Mouse (Mus musculus): ENCODE measurements around the gene Wwox. TPM values are rescaled to one million over a fixed set of nuclear protein-coding genes. Genes with fewer than 3 reads are reported as not detected.

Wwox gene
- polyA plus RNA-seq, 2 experiments from 2014 or later: 9.2 to 11.6 TPM

DNA sequence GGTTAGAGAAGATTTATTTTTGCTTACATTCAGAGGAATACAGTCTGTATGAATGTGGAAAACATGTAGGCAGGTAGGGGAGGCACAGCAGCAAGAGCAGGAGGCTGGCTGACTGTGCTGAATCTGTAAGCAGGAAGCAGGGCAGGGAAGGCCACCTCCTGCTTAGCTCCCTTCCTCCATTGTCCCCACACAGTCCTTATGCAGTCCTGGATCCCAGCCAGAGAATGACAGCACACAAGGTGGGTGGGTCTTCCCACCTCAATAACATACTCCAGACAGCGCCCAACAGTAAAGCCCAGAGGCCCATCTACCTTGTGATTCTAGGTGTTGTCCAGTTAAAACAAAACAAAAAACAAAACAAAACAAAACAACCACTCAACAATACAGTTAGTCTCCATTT is 593.7 kb downstream of the Wwox start:
- ATAC-seq: no peak

DNA sequence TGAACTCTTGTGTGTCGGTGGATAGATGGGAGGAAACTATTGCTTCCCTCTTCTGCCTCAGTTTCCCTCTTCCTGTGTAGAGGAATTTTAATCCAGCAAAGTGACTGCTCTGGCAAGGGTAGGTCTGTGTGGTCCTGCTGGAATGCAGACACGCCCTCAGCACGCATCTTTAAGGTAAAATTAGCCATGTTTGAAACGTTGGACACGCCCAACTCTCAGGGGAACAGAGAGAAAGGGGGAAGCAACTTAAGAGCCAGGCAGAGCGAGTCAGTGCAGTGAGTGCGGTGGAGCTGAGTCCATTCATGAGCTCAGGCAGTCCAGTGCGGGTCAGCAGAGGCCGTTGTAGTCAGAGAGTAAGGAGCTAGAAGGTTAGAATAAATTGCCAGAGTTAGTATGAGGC is 596.6 kb downstream of the Wwox start:
- no peak for ATAC-seq

- no peak for ATAC-seq
Measured at GRCm38 (mm10) chr8:115038426-115038825, 599.0 kb downstream of the Wwox start.

- peak; percentile 88 for ATAC-seq
Measured at GRCm38 (mm10) chr8:115045746-115046145, 606.3 kb downstream of the Wwox start.

GRCm38 (mm10) chr8:115046496-115046895 is 607.0 kb downstream of the Wwox start:
- ATAC-seq: peak; percentile 63

DNA sequence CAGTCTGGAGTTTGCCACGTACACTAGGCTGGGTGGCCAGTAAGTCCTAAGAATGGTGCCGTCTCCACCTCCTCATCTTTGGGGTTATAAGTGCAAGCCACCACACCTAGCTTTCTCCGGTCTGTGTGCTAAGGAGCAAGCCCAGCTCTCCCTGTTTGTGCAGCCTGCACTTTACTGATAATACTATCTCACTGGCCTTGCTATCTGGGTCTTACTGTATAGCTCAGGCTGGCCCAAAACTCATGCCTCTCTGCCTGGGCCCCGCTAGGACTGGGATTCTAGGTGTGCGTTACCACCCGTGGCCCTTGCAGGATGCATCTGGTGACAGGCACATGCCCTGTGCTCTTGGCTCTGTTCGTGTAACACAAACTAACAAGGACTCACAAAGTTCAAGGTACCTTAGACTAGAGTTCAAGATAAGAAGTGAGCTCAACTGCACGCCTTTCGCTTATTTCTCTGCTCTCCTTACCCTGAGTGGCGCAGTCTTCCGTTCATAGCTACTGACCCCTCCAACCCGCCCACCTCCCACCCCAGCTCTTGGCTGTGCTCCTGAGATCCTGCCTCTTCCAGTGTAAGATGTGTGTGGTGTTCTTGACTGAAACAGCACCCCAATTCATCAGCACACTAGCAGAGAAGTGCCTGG is 618.9 kb downstream of the Wwox start:
- no peak for ATAC-seq

DNA sequence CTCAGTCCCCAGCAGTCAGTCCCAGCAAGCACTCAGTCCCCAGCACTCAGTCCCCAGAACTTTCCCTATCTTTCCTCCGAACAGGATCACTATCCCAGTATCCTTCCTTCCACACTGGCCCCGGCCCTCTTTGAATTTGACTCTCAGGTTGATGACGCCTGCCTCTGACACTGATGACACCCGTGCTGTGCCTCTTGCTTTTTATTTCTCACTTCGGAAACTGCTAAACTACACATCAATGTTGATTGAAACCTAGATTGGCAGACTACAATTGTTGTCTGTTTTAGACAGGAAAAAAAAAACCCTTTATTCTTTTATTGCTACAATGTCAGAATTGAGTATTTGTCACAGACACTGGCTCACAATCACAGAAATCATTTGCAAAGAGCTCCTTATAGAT is 624.2 kb downstream of the Wwox start:
- ATAC-seq: peak; percentile 50

GRCm38 (mm10) chr8:115064691-115065090 is 625.2 kb downstream of the Wwox start:
- peak; percentile 70 for ATAC-seq

- ATAC-seq: no peak
Measured at GRCm38 (mm10) chr8:115065386-115065785, 625.9 kb downstream of the Wwox start.

DNA sequence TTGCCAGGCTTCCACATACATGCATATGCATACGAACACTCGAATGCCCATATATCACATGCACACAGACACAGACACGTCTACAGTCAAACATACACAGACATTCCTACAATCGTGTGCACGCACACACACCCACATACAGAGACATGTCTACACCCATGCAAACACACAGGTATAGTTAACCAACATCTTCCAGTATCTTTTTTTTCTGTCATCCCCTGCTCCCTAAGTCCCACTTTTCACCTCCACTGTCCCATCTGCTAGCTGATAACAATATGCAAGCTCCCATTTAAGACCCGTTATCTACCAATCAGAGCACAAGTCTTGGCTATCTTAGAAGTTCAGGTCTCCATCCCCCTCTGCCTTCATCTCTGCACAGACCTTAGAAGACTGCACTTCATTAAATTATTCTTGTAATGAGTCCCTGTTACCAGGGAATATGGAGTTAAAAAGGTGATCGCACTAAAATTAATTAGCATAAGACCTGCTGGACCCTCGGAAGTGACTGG is 627.1 kb downstream of the Wwox start:
- no peak for ATAC-seq

- ATAC-seq: no peak
Measured at GRCm38 (mm10) chr8:115068723-115069122, 629.3 kb downstream of the Wwox start.

DNA sequence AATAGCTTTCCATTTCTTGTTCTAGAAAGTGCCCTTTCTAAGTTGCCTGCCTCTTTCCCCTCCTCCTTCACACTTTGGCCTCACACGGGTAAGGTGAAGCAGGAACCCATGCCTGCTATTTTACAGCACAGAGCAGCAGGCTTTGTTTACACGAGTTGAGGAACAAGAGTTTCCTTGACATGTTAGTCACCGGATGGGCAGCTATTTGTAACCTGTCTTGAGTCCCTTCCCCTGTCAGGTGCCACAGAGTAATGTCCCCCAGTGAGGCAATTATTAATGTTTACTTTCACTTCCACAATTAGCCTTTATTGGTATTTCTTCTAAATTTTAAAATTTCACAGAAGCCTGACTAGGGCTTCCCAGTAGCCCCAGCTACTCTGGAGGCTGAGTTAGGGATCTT is 630.8 kb downstream of the Wwox start:
- ATAC-seq: peak; percentile 73

DNA sequence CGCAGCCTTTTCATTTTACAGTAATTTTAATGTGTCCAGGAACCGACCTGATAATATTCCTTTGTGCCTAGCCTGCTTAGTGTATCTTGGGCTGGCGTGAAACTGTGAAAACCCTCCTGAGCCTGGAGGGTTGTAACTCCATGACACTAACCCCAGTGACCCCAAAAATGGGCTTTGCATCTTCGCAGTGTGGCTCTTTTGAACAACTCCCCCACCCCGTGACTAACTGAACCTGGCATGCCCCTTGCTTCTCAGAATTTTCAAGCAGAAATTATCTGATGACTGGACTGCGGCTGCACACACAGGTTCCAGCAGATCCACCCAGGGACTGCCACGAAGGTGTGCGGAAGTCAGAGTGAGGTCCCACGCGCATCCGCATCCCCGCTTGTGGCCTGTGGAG is 631.8 kb downstream of the Wwox start:
- ATAC-seq: no peak

- no peak for ATAC-seq
Measured at GRCm38 (mm10) chr8:115078296-115078695, 638.8 kb downstream of the Wwox start.

- no peak for ATAC-seq
Measured at GRCm38 (mm10) chr8:115081302-115082207, 642.1 kb downstream of the Wwox start.

- no peak for ATAC-seq
Measured at GRCm38 (mm10) chr8:115088162-115088561, 648.7 kb downstream of the Wwox start.

DNA sequence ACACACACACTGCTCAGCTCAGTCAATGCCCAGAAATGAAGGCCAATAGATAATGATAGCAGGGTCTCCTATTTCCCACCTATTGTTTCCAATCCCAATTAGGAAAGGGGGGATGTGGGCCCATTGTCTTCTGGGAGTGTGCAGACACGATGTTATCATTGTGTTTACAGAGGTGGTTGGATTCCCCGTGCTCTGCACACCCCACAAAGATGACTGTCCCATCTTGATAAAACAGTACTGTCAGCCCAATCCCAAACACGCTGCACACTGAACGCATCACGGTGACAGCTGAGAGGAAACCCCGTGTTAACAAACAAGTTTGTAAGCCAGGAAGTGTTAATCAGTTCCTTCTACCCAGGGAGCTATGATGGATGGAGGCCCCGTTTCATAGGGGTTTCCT is 650.3 kb downstream of the Wwox start:
- ATAC-seq: peak; percentile 46

- ATAC-seq: no peak
Measured at GRCm38 (mm10) chr8:115090202-115090601, 650.7 kb downstream of the Wwox start.

DNA sequence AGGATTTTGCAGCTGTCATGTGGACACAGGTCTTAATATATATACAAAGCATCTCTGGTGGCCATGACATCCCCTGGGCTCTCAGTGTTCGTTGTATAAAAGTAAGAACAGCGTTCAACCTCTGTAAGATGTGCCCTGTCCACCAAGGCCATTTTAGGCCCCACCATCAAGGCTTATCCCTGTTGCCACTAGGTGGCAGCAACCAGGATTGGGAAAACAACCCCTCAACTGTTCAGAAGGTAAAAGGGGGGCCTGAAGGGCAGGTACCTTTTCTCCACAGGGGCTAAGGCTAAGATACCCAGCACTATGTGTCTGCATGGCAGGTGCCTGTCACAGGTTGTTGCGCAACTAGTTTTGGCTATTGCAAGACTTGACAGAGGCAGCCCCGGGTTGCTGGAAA is 656.1 kb downstream of the Wwox start:
- peak; percentile 36 for ATAC-seq

- ATAC-seq: no peak
Measured at GRCm38 (mm10) chr8:115097988-115098562, 658.6 kb downstream of the Wwox start.

DNA sequence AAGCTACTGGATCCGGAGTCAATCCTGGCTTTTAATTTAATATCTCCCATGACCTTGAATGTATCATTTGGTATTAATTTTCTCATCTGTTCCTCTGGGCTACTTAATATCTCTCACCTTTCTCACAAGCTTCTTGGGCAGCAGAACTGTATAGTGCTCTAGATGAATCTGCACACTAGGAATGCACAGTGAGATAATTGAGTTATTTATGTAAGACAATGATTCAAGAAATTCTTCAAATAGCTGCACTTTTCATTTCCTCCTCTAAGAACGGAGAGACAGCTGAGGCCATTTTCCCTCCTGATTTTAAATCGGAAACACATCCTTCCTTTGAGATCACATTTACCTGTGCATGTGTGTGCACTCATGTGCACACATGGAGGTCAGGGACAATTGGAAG is 669.9 kb downstream of the Wwox start:
- ATAC-seq: no peak

GRCm38 (mm10) chr8:115110423-115110822 is 671.0 kb downstream of the Wwox start:
- peak; percentile 61 for ATAC-seq

- peak; percentile 58 for ATAC-seq
Measured at GRCm38 (mm10) chr8:115112062-115112461, 672.6 kb downstream of the Wwox start.

Data from activated CD4-positive, CD25-positive, alpha-beta regulatory T cell, adult 4 months (primary cell).